Mouse (Mus musculus): ENCODE results near the gene Xk.
A peak's percentile ranks its signal among the peaks of the same experiment; 100 is the strongest.
"Not testable (repeated sequence)": the region's sequence is repeated elsewhere in the genome, so short reads cannot be mapped to it uniquely, and the experiment has no call there.

Gene Xk

DNA sequence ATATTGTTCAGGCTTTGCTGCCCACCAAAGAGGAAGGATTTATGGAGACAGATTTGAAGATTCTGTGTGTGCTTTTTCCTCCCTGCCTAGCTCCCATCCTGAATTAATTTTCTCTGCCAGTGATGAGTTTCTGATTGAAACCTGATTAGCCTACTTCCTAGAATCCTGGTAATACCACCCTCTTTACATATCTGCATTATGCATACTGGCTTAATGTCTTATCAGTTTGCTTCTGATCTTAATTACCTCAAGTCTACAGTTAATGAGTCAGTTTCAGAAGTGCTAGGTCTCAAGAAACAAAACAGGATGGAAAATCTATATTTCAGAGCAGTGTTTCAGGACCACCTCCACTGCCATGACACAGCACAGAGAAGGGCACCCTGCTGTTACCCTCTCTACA is 43.9 kb downstream of the Xk start:
- not testable (repeated sequence) for DNase-seq (ENCODE audit: low spot score)

DNA sequence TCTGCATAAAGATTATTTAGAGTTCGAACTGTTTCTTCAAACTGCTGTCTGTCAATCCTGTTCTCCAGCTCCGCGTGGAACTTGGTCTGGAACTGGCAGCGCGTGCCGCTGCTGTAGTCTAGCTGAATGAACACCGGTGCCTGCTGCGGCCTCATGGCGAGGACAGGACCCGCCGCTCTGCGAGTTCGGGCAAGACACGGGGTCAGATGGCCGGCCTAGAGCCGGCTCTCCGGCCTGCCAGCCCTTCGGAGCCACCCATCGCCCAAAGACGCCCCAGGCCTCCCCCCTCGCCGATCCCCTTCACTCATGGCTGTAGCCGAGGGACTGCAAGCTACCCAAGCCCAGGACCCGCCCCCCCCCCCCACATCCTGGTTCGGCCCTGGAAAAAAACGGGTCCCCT is 55.4 kb downstream of the Xk start:
- DNase-seq (ENCODE audit: low spot score), result not testable (repeated sequence)

DNA sequence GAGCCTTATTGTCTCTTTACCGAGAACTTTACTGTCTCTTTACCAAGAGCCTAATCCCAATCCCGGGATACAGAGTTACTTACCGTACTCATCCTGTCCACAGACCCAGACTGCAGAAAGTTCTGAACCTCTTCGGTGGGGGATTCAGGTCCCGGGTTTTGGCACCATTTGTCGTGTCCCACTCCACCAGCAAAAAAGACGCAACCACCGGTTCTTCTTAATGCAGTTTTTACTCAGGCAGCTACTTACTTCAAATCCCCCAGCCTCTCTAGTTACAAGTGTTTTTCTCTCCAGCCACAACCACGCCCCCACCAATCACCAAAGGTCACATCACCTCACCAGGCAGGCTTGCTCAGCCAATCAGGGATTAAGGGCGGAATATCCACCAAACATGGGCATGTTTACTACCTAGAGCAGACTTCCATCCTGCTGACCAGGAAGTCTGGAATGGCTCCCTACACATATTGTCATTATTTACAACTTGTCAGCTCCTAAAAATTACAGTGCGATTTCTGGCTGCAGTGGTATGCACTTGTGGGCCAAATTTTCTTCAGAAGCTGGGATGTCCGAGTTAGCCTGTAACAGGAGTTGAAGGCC is 59.9 kb downstream of the Xk start:
- DNase-seq (ENCODE audit: low spot score), result not testable (repeated sequence)

DNA sequence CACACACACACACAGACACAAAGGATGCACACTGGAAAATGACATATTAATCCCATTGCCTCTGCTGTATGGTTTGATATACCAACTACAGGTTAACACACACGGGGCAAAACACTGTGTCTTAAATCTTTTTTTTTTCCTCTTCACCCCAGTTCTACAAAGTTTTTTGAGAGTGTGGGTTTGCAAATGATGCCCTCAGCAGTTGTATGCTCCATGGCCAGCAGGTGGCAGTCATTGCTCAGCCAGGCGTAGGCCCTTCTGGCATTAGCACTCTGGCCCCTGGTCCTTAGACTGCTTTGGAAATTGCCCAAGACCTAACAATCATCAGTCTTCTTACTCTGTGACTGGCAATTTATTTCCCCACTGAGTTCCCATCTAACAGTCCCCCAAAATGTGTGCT is 60.5 kb downstream of the Xk start:
- peak; percentile 26 for DNase-seq (ENCODE audit: low spot score)

DNA sequence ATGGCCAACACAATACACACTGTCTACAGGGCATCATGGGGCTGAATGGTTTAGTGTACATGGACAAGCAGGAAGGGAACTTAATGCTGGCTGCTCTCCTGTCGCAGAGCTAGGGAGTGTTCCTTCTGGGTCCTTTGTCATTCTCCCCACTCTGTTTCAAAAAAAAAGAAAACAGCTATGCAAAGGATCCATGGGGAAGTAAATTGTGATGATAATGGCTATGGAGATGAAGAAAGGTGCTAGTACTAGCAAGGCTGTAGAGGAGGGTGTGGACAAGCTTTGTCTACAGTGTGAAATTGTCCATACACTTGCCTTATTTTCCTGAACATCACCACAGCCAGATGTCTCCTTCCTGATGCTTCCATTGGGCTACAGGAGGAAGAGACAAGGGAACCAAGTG is 62.4 kb downstream of the Xk start:
- not testable (repeated sequence) for DNase-seq (ENCODE audit: low spot score)

DNA sequence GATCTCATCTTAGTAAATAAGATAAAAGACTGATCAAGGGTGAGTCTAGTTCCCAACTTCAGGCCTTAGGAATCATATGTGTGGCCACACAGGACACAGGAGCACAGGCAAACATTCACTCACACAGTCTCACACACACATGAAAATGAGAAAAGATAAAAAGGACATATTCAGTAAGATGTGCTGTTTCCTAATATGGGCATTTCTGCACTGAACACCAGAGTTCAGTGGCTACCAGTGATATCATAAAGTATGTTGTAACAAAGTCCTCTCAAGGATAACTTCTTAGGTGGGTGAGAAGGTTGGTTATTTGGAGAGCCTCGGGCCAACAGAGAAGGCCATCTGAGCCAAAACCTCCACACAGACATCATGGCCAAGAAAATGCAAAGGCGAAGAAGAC is 77.8 kb downstream of the Xk start, which contains the start of gene H2al1k:
H2al1k (plus strand) TSS at position 301 of the 400 bp plus-strand sequence.
- not testable (repeated sequence) for DNase-seq (ENCODE audit: low spot score)

Data from ovary, postnatal 10 days (tissue).